Mouse (Mus musculus) lung, postnatal 25 days (tissue): ENCODE measurements around the gene Eif4e1b.

Source experiments
- DNase-seq: peaks from one replicate; pipeline ENCODE4 v3.0.0; 2022; ENCODE audit warnings: low spot score

The Eif4e1b gene

DNA sequence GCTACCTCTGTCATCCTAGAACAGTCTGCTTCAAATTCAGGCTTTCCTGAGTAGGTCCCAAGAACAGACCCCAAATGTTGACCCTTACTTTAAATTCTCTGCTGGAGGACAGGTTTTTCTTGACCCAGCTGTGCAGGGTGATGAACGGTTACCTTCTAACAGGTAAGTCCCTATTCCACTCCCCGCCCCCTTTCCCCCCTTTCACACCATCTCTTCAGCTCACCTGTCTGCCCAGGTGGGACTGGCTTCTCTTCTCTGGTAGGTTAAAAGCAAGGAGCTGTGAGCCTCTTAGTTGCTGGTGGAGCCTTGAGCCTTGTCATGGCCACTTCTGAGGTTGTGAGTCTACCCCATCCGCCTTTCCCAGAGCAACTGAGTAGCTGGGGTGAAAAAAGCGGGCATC, at the start of gene Eif4e1b:
Gene Eif4e1b, plus strand, starts transcription at position 301 of the 400 bp plus-strand sequence.
- DNase-seq = no peak

- no peak for DNase-seq
Observed at GRCm38 (mm10) chr13:54736931-54737330, 46.9 kb upstream of the Eif4e1b start.

GRCm38 (mm10) chr13:54737488-54738212, 46.1 kb upstream of the Eif4e1b start:
- no peak for DNase-seq

DNA sequence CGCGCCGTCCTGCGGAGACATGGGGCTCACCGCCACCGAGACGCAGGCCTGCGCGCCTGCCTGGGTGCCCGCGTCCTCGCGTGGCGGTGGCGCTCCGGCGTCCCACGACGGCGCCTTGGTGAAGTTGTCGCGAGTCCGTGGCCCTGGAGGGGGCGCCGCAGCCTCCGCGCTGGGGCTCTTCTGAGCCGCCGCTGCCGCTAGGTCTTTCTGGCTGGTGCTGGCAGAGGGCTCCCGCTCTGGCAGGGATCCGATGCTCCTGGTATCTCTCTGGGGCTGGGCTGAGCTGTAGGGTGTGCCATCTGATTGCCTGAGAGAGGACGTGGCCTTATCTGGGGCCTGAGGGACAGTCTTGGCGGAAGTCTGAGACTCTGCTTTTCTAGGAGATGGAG, 45.6 kb upstream of the Eif4e1b start:
- DNase-seq = no peak

- DNase-seq = no peak
Observed at GRCm38 (mm10) chr13:54746110-54746509, 37.7 kb upstream of the Eif4e1b start.

DNA sequence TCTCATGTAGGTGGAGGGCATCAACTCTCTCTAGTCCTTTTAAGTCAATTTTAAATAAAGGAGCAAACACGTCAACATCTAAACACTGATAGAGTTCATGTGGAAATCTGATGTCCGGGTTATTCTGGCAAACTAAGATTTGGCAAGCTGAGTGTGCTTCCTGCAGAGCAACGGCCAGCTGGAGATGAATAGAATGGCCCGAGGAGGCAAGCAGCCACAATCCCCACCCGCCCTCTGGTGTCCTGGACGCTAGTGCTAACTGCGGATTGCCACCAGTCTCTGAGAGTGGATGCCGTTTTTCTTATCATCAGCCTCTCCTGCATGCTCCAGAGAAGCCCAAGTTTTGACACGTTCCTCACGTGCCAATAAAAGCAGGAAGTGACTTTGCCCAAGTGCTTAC, 36.9 kb upstream of the Eif4e1b start:
- no peak for DNase-seq

- no peak for DNase-seq
Observed at GRCm38 (mm10) chr13:54748190-54748589, 35.6 kb upstream of the Eif4e1b start.

- no peak for DNase-seq
Observed at GRCm38 (mm10) chr13:54748721-54749060, 35.1 kb upstream of the Eif4e1b start.

DNA sequence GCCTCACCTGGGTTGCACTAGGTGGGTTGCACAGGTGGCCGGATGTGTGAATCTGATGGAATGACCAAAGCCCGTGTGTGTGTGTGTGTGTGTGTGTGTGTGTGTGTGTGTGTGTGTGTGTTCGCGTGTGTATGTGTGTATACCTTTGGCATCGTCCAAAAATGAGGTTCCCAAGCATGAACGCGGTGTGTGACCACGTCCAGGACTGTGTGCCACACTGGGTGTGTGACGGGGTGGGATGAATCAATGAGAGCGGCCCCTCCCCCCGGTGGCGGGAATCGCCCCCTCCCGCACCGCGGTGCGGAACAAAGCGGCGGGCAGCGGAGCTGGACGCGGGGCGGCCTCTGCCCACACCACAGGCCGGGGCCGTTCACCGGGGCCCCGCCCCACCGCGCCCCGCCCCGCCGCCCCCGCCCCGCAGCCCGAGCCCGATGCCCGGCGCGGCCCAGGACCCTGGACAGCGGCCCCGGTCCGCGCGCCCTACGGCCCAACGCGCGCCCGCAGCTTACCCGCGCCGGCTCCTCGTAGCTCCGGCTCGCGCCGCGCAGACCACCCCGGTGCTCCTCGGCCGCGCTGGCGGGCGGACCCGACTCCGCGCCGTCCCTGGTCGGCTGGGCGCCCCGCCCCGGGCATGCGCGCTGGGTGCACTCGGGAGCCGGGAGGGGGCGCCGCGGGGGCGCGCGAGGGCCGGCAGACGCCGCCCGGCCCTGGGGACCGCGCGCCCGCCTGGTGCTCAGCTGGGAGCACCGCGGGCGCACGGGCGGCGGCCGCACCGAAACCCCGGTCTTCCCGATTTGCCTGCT, 34.5 kb upstream of the Eif4e1b start:
- no peak for DNase-seq

GRCm38 (mm10) chr13:54749864-54750411, 33.9 kb upstream of the Eif4e1b start, which contains the start of gene Gprin1:
Gprin1 (minus strand) TSS chr13:54749874.
- no peak for DNase-seq

DNA sequence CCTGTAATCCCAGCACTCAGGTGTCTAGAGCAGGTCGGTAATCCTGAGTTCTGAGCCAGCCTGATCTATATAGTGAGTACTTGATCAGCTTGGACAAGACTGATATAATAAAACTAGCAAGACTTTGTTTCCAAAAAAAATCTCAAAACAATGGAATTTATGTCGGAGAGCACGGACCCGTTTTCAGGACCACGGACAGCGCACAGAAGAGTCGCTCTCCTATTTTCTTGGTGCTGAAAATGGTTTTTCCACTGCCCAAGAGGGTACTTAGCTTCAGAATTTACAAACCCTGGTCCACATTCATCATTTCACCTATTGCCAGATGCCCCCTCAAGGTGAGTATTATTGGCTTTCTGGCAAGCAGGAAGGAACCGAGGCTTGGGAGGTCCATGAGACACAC, 33.1 kb upstream of the Eif4e1b start:
- no peak for DNase-seq

GRCm38 (mm10) chr13:54752656-54753055, 31.1 kb upstream of the Eif4e1b start:
- no peak for DNase-seq

DNA sequence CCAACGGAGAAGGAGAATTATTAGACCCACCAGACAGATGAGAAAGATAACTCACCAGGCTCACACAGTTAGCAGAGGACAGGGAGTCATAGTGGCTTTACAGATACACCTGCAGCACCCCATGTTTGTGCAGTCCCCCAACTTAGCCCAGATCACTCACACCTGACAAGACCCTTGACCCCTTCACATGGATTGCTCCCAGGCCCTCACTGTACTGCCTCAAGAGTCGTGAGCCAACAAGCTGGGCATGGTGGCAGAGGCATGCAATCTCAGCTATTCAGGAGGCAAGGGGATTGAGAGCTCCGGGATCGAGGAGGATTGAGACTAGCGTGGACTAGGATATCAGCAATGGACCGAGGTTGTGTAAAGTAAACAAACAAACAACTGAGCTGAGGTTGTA, 30.1 kb upstream of the Eif4e1b start:
- DNase-seq = no peak

- no peak for DNase-seq
Observed at GRCm38 (mm10) chr13:54754169-54755080, 29.4 kb upstream of the Eif4e1b start.

GRCm38 (mm10) chr13:54755201-54755830, 28.5 kb upstream of the Eif4e1b start:
- no peak for DNase-seq

DNA sequence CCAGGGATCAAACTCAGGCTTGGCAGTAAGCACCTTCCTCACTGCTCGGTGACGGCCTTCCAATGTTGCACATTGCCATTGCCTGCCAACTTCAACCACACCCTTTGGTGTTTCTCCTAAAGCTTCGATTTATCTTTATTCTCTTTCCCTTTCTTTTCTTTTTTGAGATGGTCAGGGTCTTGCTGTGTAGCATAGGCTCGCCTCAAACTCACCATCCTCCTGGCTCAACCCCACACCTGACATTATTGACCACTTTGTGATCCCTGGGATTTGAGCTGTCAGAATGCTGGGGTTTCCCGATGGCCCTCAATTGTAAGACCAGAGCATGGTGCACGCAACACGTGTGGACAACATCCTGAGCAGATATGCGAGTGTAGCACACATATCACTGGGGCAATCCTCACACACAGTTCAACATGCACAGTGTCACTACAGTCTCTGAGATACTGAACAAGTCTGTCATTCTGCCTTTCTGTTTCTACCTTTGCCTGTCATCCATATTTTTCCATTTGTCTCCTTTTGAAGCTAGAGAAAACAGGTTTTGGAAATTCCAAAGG, 27.6 kb upstream of the Eif4e1b start:
- DNase-seq = no peak

DNA sequence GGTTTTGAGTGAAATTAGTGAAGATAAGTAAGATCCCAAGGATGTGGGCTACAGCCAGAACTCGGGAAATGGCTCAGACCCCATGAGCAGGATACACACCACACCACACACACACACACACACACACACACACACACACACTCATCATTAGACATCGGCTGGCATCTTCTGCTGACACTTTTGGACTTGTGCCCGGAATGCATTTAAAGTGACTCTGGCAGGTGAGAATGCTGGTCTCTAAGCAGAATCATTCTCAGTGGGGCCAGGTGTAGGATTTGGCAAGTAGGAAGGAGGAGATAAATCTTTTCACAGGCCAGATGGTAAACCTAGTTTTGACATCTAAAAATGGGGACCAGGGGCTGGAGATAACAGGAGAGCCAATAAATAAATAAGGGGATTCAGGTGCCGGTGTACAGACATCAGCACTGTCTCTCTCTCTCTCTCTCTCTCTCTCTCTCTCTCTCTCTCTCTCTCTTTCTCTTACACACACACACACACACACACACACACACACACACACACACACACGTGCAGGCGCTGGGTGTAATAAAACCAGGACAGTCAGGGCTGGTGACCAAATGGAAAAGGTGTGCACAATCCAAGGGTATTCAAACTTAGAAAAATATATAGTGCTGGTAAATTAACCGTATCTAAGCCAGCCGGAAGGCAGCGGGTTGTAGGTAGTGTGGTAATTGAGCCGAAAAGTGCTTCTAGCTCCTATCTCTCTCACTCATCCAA, 26.5 kb upstream of the Eif4e1b start:
- DNase-seq = no peak

- peak; percentile 39 for DNase-seq
Observed at GRCm38 (mm10) chr13:54758045-54758755, 25.6 kb upstream of the Eif4e1b start.

DNA sequence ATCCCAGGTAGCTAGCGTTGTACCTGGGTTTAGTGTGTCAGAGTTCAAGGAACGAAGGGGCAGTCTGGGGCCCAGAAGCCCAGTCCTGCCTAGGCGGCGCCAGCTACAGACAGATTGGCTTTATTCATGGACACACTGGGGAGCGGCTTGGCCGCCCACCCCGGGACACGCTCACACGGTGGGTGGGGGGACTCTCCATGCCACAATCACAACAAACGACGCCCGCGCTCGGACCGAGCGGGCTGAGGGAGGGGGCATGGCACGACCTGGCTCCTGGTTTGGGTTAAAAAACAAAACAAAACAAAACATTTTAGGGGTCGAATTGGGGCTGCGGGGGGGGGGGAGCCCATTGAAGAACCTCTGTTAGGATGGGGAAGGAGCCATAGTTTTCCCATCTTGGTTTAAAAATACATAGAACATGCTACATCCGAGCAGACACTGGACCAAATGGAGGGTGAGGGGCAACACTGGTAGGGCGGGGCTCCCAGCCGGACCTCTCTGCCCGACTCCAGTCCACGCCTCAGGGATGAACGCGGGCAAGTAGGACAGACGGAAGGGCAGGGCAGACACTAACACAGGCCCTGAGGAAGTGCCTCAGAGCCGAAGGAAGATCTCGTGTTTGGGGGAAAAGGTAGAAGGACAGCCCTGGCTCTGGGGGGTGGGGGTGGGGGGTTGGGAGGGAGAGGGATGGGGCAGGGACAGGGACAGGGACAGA, 24.9 kb upstream of the Eif4e1b start:
- DNase-seq = no peak
